32 mouse cellular contexts compared by ENCODE assay signal in the genomic region with DNA sequence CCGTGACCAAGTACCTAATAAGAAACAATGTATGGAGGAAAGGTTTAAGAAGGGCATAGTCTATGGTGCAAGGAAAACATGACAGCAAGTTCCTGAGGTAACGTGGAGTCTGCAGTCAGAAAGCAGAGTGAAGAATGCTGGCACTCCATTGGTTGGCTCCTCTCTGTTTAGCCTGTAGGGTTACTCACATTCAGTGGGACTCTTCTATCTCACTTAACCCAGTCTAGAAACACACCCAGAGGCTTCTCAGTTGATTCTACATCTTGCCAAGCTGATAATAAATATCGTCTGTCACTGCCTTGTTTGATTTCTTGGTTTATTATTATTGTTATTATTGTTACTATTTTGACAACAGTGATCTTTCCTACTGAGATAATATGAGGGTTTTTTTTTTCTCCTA. TPM values are rescaled to one million over a fixed set of nuclear protein-coding genes. Genes with fewer than 3 reads are reported as not detected.
DNase-seq lines count a peak whose midpoint lies in the region; ATAC-seq and TF ChIP-seq lines count a peak whose summit lies in the region.
"Had no signal": no experiment of that assay in that cellular context is flagged by ENCODE, and none has a peak within 500 bp of the region (broad histone marks: within the 10 kb centered on the region; RNA-seq: fewer than 3 reads in every experiment).

No protein-coding gene starts in this region.

- no peak overlapping the region for H3K27ac ChIP-seq in intestine, embryonic 16.5 days (ENCODE audit: low read length)
- H3K27ac ChIP-seq in intestine, postnatal 0 days (ENCODE audit: low read depth, low read length) = no peak overlapping the region
- peak overlapping the region; percentile 77 for H3K27ac ChIP-seq in liver, embryonic 14.5 days
- H3K27ac ChIP-seq: forebrain, embryonic 13.5 days; hindbrain, embryonic 12.5 days; kidney, postnatal 0 days; limb, embryonic 12.5 days; neural tube, embryonic 13.5 days had no signal

- DNase-seq in liver, embryonic 14.5 days (ENCODE audit: low read depth in 3 of 3, low spot score in 3 of 3) = peak in 2 of 3 experiments; percentile 69 to 76
- DNase-seq in thymus, postnatal 10 days (ENCODE audit: low spot score in 2 of 2) = no peak
- DNase-seq in ovary, postnatal 10 days (ENCODE audit: low spot score) = no peak
- DNase-seq in cerebellum, adult 18-20 months = no peak
- DNase-seq: adrenal gland, postnatal 25 days; cerebellum, adult 11 months; cerebellum, postnatal 10 days; gastrocnemius, postnatal 10 days; heart, postnatal 14 days; kidney, adult 18-20 months; lung, adult 2 months; lung, postnatal 14 days; midbrain, embryonic 14.5 days; right cerebral cortex, postnatal 4 days; thymus, adult 18-20 months; thymus, postnatal 4 days had no signal

- no peaks in the 10 kb centered on the region for H3K36me3 ChIP-seq in intestine, embryonic 16.5 days (ENCODE audit: control insufficient read depth, insufficient read depth, low read length)
- H3K36me3 ChIP-seq in intestine, postnatal 0 days (ENCODE audit: control insufficient read depth, insufficient read depth) = no peaks in the 10 kb centered on the region
- H3K36me3 ChIP-seq in erythroblast, embryonic 14.5 days (ENCODE audit: control insufficient read depth) = peaks cover 4% of the 10 kb centered on the region; the same call in 1 of the 2 replicates
- no peaks in the 10 kb centered on the region for H3K36me3 ChIP-seq in liver, embryonic 14.5 days (replicated peaks; ENCODE audit: control insufficient read depth, insufficient read depth, low read depth)
- H3K36me3 ChIP-seq: heart, embryonic 13.5 days; hindbrain, embryonic 12.5 days; limb, embryonic 12.5 days; neural tube, embryonic 13.5 days had no signal

- TF ChIP-seq EP300 in liver, embryonic 14.5 days (IDR thresholded peaks at IDR 0.05; ENCODE audit: low read depth) = peak; percentile 78

- WGBS in intestine, embryonic 16.5 days = 77% methylated on average over 3 of the region's 3 CpGs
- 76% methylated on average over 3 of the region's 3 CpGs for WGBS in intestine, postnatal 0 days
- 40% methylated on average over 3 of the region's 3 CpGs for WGBS in liver, embryonic 14.5 days (ENCODE audit: insufficient replicate concordance)

- no peak overlapping the region for H3K4me3 ChIP-seq in intestine, embryonic 16.5 days (ENCODE audit: low read length)
- H3K4me3 ChIP-seq in intestine, postnatal 0 days (ENCODE audit: low read depth, low read length) = no peak overlapping the region
- peak overlapping the region; percentile 9 for H3K4me3 ChIP-seq in erythroblast, embryonic 14.5 days (replicated peaks)
- no peak overlapping the region for H3K4me3 ChIP-seq in liver, embryonic 14.5 days (ENCODE audit: insufficient read depth in 1 of 2, low read depth in 2 of 2, low read length in 2 of 2)
- H3K4me3 ChIP-seq: forebrain, embryonic 13.5 days; heart, embryonic 13.5 days; hindbrain, embryonic 12.5 days; limb, embryonic 12.5 days; megakaryocyte, embryonic 14.5 days; myocyte; neural tube, embryonic 13.5 days had no signal

- TF ChIP-seq CTCF in intestine, postnatal 0 days (IDR thresholded peaks at IDR 0.05; ENCODE audit: low read depth) = no peak
- TF ChIP-seq CTCF in liver, embryonic 14.5 days (IDR thresholded peaks at IDR 0.05; ENCODE audit: low read depth) = no peak

- ATAC-seq in intestine, embryonic 16.5 days = peak; percentile 32; the same call in 1 of the 2 replicates
- no peak for ATAC-seq in intestine, postnatal 0 days
- peak; percentile 88 for ATAC-seq in liver, embryonic 14.5 days (ENCODE audit: insufficient read depth)
- ATAC-seq: CD4-positive, CD25-positive, alpha-beta regulatory T cell, adult 4 months; forebrain, embryonic 13.5 days had no signal

- H3K4me2 ChIP-seq in intestine, embryonic 16.5 days (ENCODE audit: low read depth, low read length) = no peak overlapping the region
- no peak overlapping the region for H3K4me2 ChIP-seq in intestine, postnatal 0 days (replicated peaks; ENCODE audit: low read depth)
- H3K4me2 ChIP-seq in liver, embryonic 14.5 days (ENCODE audit: low read depth) = peak overlapping the region; percentile 0; the same call in 1 of the 2 replicates
- H3K4me2 ChIP-seq: forebrain, embryonic 13.5 days; heart, embryonic 13.5 days; hindbrain, embryonic 12.5 days; limb, embryonic 12.5 days; neural tube, embryonic 13.5 days had no signal

- H3K27me3 ChIP-seq in intestine, embryonic 16.5 days (replicated peaks; ENCODE audit: control insufficient read depth, insufficient read depth, low read length) = no peaks in the 10 kb centered on the region
- no peaks in the 10 kb centered on the region for H3K27me3 ChIP-seq in intestine, postnatal 0 days (replicated peaks; ENCODE audit: control insufficient read depth, insufficient read depth, low read length)
- no peaks in the 10 kb centered on the region for H3K27me3 ChIP-seq in erythroblast, embryonic 14.5 days (ENCODE audit: control insufficient read depth)
- H3K27me3 ChIP-seq in liver, embryonic 14.5 days (ENCODE audit: control insufficient read depth, insufficient read depth, low read length) = no peaks in the 10 kb centered on the region
- H3K27me3 ChIP-seq: forebrain, embryonic 13.5 days; heart, embryonic 13.5 days; hindbrain, embryonic 12.5 days; limb, embryonic 12.5 days; neural tube, embryonic 13.5 days had no signal

- H3K9ac ChIP-seq in intestine, embryonic 16.5 days (ENCODE audit: low read depth, low read length) = no peak overlapping the region
- no peak overlapping the region for H3K9ac ChIP-seq in intestine, postnatal 0 days (ENCODE audit: low read depth, low read length)
- H3K9ac ChIP-seq in liver, embryonic 14.5 days (replicated peaks) = no peak overlapping the region
- H3K9ac ChIP-seq: forebrain, embryonic 13.5 days; heart, embryonic 13.5 days; hindbrain, embryonic 12.5 days; limb, embryonic 12.5 days; neural tube, embryonic 13.5 days had no signal

- peaks cover 10% of the 10 kb centered on the region; the same call in 1 of the 2 replicates for H3K4me1 ChIP-seq in intestine, embryonic 16.5 days (ENCODE audit: control insufficient read depth, insufficient read depth, low read length)
- 0 out of 2 replicates have a peak, but pooled peaks cover 2% of the 10 kb centered on the region for H3K4me1 ChIP-seq in intestine, postnatal 0 days (replicated peaks; ENCODE audit: control insufficient read depth, insufficient read depth, low read length)
- H3K4me1 ChIP-seq in erythroblast, embryonic 14.5 days (ENCODE audit: control insufficient read depth) = peaks cover 78% of the 10 kb centered on the region
- H3K4me1 ChIP-seq in liver, embryonic 14.5 days (replicated peaks; ENCODE audit: control insufficient read depth in 2 of 2, insufficient read depth in 2 of 2, low read length in 1 of 2) = peaks cover 56 to 62% of the 10 kb centered on the region in 2 experiments
- H3K4me1 ChIP-seq: forebrain, embryonic 13.5 days; limb, embryonic 12.5 days had no signal

- H3K9me3 ChIP-seq in intestine, embryonic 16.5 days (ENCODE audit: control insufficient read depth, low read length) = no peaks in the 10 kb centered on the region
- no peaks in the 10 kb centered on the region for H3K9me3 ChIP-seq in intestine, postnatal 0 days (ENCODE audit: control insufficient read depth)
- no peaks in the 10 kb centered on the region for H3K9me3 ChIP-seq in erythroblast, embryonic 14.5 days (ENCODE audit: control insufficient read depth, low read length)
- H3K9me3 ChIP-seq in liver, embryonic 14.5 days (ENCODE audit: control insufficient read depth, low read length) = no peaks in the 10 kb centered on the region
- H3K9me3 ChIP-seq: forebrain, embryonic 13.5 days; heart, embryonic 13.5 days; hindbrain, embryonic 12.5 days; limb, embryonic 12.5 days; megakaryocyte, embryonic 14.5 days; neural tube, embryonic 13.5 days had no signal

RNA-seq across cellular contexts. Expression of gene Rnase1, which starts 4.0 kb away (rescaled TPM):
- 107 and 192 TPM in 2 replicates for polyA plus RNA-seq in intestine, embryonic 16.5 days (2015; fragmentation: Nextera tagmentation; extraction: Ambion mirVana)
- polyA plus RNA-seq in intestine, postnatal 0 days (2015; fragmentation: Nextera tagmentation; extraction: Ambion mirVana) = 21.7 and 23.3 TPM in 2 replicates
- polyA plus RNA-seq in erythroblast, embryonic 14.5 days (2012) = not detected in 2 replicates
- not detected in 2 replicates for polyA plus RNA-seq in liver, embryonic 14.5 days (2012; rRNA removed)
- polyA plus RNA-seq in liver, embryonic 14.5 days (2014; fragmentation: Nextera tagmentation; extraction: Ambion mirVana) = not detected in 2 replicates
- polyA plus RNA-seq: CD4-positive, CD25-positive, alpha-beta regulatory T cell, adult 4 months; embryonic facial prominence, embryonic 11.5 days; forebrain, embryonic 13.5 days; hindbrain, embryonic 12.5 days; limb, embryonic 12.5 days; midbrain, embryonic 14.5 days had no signal

RNA-seq across cellular contexts. Expression of gene Rnase6, which starts 18.9 kb away (rescaled TPM):
- polyA plus RNA-seq in intestine, embryonic 16.5 days (2015; fragmentation: Nextera tagmentation; extraction: Ambion mirVana) = 1.5 and 1.6 TPM in 2 replicates
- polyA plus RNA-seq in intestine, postnatal 0 days (2015; fragmentation: Nextera tagmentation; extraction: Ambion mirVana) = 2.6 and 3.0 TPM in 2 replicates
- 0.09 and 0.10 TPM in 2 replicates for polyA plus RNA-seq in erythroblast, embryonic 14.5 days (2012)
- 1.9 and 2.8 TPM in 2 replicates for polyA plus RNA-seq in liver, embryonic 14.5 days (2012; rRNA removed)
- polyA plus RNA-seq in liver, embryonic 14.5 days (2014; fragmentation: Nextera tagmentation; extraction: Ambion mirVana) = 3.6 TPM in 2 replicates
- polyA plus RNA-seq: embryonic facial prominence, embryonic 11.5 days; forebrain, embryonic 13.5 days had no signal

RNA-seq across cellular contexts. Expression of gene Rnase2b, which starts 19.5 kb away (rescaled TPM):
- polyA plus RNA-seq in intestine, embryonic 16.5 days (2015; fragmentation: Nextera tagmentation; extraction: Ambion mirVana) = not detected in 2 replicates
- not detected in 2 replicates for polyA plus RNA-seq in intestine, postnatal 0 days (2015; fragmentation: Nextera tagmentation; extraction: Ambion mirVana)
- polyA plus RNA-seq in erythroblast, embryonic 14.5 days (2012) = not detected in 2 replicates
- not detected in 2 replicates for polyA plus RNA-seq in liver, embryonic 14.5 days (2012; rRNA removed)
- polyA plus RNA-seq in liver, embryonic 14.5 days (2014; fragmentation: Nextera tagmentation; extraction: Ambion mirVana) = not detected in 2 replicates
- polyA plus RNA-seq: brain, embryonic 14.5 days; CD4-positive, CD25-positive, alpha-beta regulatory T cell, adult 4 months; cortical plate, adult 2 months; embryonic facial prominence, embryonic 11.5 days; forebrain, embryonic 13.5 days; heart, embryonic 13.5 days; hindbrain, embryonic 12.5 days; kidney, postnatal 0 days; limb, embryonic 12.5 days; midbrain, embryonic 14.5 days; myocyte; neural tube, embryonic 13.5 days; stomach, embryonic 14.5 days had no signal

RNA-seq across cellular contexts. Expression of gene Eddm3b, which starts 28.3 kb away (rescaled TPM):
- not detected in 2 replicates for polyA plus RNA-seq in intestine, embryonic 16.5 days (2015; fragmentation: Nextera tagmentation; extraction: Ambion mirVana)
- polyA plus RNA-seq in intestine, postnatal 0 days (2015; fragmentation: Nextera tagmentation; extraction: Ambion mirVana) = 0.17 and 0.18 TPM in 2 replicates
- not detected in 2 replicates for polyA plus RNA-seq in erythroblast, embryonic 14.5 days (2012)
- polyA plus RNA-seq in liver, embryonic 14.5 days (2012; rRNA removed) = not detected in 2 replicates
- not detected in 2 replicates for polyA plus RNA-seq in liver, embryonic 14.5 days (2014; fragmentation: Nextera tagmentation; extraction: Ambion mirVana)
- polyA plus RNA-seq: brain, embryonic 14.5 days; CD4-positive, CD25-positive, alpha-beta regulatory T cell, adult 4 months; cortical plate, adult 2 months; embryonic facial prominence, embryonic 11.5 days; forebrain, embryonic 13.5 days; heart, embryonic 13.5 days; hindbrain, embryonic 12.5 days; limb, embryonic 12.5 days; lung, adult 2 months; midbrain, embryonic 14.5 days; neural tube, embryonic 13.5 days; stomach, embryonic 14.5 days had no signal

RNA-seq across cellular contexts. Expression of gene Ang, which starts 51.6 kb away (rescaled TPM):
- polyA plus RNA-seq in intestine, embryonic 16.5 days (2015; fragmentation: Nextera tagmentation; extraction: Ambion mirVana) = 76.1 and 85.7 TPM in 2 replicates
- polyA plus RNA-seq in intestine, postnatal 0 days (2015; fragmentation: Nextera tagmentation; extraction: Ambion mirVana) = 114 and 119 TPM in 2 replicates
- polyA plus RNA-seq in erythroblast, embryonic 14.5 days (2012) = not detected in 2 replicates
- polyA plus RNA-seq in liver, embryonic 14.5 days (2012; rRNA removed) = 3.3 and 3.4 TPM in 2 replicates
- 5.4 and 7.1 TPM in 2 replicates for polyA plus RNA-seq in liver, embryonic 14.5 days (2014; fragmentation: Nextera tagmentation; extraction: Ambion mirVana)

Comparison
In these comparisons a context has a peak if more than half of its experiments do, and no peak if none do; other contexts are left out.
1. DNase-seq: peak in liver, embryonic 14.5 days (2 of 3); none in thymus, postnatal 10 days (0 of 2), ovary, postnatal 10 days (single experiment) and cerebellum, adult 18-20 months (0 of 2).
2. RNA of gene Rnase1, which starts 4.0 kb away (polyA plus RNA-seq): 107 to 192 TPM in intestine, embryonic 16.5 days and 21.7 to 23.3 TPM in intestine, postnatal 0 days; not detected in liver, embryonic 14.5 days and not detected in erythroblast, embryonic 14.5 days; every median in the first group is over 10 times any median in the second.